Mouse (Mus musculus) urinary bladder, postnatal 25 days (tissue): ENCODE data around the gene Hspa2.
A peak's percentile ranks its signal among the peaks of the same experiment; 100 is the strongest.

Source experiments
- DNase-seq: peaks from one replicate; pipeline ENCODE4 v3.0.0; 2022; ENCODE audit warnings: low spot score

Gene Hspa2

GRCm38 (mm10) chr12:76377726-76378125 lies 26.2 kb upstream of the Hspa2 start:
- no peak for DNase-seq

GRCm38 (mm10) chr12:76378556-76378955 lies 25.4 kb upstream of the Hspa2 start:
- DNase-seq, result no peak

- DNase-seq, result no peak
Measured at GRCm38 (mm10) chr12:76380151-76380550, 23.8 kb upstream of the Hspa2 start.

DNA sequence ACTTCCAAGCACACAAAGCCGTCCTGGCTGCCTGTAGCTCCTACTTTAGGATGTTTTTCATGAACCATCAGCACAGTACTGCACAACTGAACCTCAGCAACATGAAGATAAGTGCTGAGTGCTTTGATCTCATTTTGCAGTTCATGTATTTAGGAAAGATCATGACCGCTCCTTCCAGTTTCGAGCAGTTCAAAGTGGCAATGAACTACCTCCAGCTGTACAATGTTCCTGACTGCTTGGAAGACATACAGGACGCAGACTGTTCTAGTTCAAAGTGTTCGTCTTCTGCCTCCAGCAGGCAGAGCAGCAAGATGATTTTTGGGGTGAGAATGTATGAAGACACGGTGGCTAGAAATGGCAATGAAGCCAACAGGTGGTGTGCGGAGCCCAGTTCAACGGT lies 18.6 kb upstream of the Hspa2 start:
- DNase-seq, result no peak

DNA sequence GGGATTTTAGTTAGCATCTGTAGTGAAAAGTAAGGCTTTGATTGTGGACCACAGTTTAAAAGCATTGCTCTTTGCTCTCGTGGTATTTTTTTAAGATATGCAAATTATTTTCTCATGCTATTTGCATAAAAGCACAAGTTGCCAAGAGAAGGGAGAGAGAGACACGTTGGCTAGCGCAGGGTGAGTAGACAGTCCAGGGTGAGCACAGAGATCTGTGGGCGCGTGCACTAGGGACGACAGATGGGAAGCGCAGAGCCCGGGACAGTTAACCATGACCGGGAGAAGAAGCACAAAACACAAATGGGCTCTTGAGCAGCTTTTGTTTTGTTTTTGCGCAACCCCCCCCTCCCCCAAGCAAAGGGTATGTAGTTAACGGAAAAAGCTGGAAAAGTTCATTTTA lies 15.2 kb upstream of the Hspa2 start:
- no peak for DNase-seq

GRCm38 (mm10) chr12:76391595-76392271 lies 12.2 kb upstream of the Hspa2 start:
- DNase-seq, result no peak

DNA sequence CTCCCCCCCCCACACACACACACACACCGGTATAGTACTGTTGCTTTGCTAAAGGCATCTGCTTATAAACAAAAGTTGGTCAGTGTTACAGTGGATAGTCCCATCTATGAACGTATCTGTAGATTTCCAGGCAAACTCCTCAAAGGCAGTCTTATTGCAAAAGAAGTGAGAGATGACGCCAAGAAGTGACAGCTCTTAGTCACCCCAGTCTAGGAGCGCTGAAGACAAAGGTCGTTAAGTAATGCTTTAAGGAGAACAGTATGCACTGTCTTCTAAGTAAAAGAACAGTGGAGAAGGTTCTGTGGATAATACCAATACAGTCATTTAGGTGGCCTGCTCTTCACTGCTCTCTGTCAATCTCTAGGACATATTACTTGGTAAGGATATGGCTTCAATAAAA lies 11.0 kb upstream of the Hspa2 start:
- no peak for DNase-seq

DNA sequence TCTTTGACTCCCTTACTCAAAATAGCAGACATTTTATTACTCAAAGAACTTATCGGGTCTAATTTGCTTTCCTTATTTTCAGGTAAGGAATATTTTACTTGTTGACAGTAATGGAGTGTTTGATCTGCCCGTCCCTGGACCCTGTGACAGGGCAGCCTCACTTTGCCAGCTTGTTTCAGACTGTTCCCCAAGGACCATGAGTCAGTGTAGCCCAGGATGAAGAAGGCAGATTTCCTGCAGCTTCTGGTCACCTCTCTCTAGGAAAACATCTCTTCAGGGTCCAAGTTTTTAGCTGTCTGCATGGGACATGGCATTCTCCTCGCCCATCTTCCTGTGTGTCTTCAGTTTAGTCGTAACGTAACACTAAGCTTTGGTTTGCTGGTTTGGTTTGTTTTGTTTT lies 6.7 kb upstream of the Hspa2 start:
- no peak for DNase-seq

- DNase-seq, result no peak
Measured at GRCm38 (mm10) chr12:76401674-76402073, 2.3 kb upstream of the Hspa2 start.

DNA sequence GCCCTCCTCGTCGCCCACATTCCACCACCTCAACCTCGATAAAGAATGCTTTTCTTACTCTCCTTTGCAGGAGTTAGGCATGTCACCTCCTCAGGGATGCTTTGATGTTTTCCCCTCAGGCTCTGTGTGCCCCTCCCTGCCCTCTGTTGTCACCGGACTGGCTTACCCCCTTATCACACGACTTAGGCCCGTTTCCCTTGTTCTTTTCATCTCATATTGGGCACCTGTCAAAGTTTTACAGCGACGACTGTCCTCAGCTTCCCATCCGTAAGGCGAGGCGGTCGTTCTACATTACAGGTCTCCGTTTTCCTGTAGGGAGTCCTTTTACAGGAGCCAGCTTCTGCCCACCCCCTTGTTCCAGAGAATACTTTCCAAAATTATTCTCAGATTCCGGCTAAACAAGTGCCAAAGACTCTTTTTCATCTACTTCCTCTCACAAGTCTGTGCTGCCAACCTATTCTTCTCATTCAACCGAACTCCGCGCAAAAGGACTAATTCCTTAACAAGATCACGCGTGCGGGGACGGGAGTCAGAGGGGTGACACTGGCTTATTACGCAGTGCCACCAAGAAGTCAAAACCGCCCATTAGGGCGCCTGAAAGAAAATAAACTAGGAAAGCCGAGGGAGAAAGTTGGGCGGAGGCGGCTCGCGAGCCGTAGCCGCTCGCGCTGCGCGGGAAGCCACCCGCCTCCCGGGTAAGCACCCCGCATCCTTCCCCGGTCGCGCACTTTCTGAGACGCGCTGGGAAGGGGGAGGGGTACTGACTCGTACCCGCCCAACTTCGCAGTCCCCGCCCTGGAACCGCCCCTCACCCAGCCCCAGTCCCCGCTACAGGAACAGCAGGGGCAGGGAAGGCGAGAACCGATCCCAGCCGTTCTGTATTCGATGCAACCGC lies 738 bp upstream of the Hspa2 start:
- DNase-seq, result no peak

GRCm38 (mm10) chr12:76404836-76405182 lies 833 bp downstream of the Hspa2 start:
- DNase-seq, result no peak

DNA sequence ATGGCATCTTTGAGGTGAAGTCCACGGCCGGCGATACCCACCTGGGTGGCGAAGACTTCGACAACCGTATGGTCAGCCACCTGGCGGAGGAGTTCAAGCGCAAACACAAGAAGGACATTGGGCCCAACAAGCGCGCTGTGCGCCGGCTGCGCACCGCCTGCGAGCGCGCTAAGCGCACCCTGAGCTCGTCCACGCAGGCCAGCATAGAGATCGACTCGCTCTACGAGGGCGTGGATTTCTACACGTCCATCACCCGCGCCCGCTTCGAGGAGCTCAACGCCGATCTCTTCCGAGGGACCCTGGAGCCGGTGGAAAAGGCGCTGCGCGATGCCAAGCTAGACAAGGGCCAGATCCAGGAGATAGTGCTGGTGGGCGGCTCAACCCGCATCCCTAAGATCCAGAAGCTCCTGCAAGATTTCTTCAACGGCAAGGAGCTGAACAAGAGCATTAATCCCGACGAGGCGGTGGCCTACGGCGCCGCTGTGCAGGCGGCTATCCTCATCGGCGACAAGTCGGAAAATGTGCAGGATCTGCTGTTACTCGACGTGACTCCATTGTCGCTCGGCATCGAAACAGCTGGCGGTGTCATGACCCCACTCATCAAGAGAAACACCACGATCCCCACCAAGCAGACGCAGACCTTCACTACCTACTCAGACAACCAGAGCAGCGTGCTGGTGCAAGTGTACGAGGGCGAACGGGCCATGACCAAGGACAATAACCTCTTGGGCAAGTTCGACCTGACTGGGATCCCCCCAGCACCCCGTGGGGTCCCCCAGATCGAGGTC lies 1.4 kb downstream of the Hspa2 start:
- peak; percentile 26 for DNase-seq

DNA sequence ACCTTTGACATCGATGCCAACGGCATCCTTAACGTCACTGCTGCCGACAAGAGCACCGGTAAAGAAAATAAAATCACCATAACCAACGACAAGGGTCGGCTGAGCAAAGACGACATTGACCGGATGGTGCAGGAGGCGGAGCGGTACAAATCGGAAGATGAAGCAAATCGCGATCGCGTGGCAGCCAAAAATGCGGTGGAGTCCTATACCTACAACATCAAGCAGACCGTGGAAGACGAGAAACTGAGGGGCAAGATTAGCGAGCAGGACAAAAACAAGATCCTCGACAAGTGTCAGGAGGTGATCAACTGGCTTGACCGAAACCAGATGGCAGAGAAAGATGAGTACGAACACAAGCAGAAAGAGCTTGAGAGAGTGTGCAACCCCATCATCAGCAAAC lies 2.0 kb downstream of the Hspa2 start:
- no peak for DNase-seq

DNA sequence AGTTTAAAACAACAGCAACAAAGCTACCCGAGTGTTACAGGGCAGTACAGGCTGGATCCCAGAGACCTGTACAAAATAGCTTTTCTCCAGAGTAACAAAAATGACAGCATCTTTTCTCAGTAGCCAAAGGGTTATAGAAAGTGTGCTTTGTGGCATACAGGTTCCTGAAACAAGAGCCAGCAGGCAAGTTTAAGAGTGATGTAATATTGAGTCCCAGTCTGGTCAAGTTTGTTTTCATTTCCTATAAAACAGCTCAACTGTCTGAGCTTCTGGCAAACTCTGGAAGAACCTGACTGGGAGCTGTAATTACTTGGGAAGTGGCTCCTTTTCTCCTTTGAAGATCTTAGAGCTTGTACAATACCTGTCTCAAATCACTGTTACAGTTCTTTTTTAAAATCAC lies 3.2 kb downstream of the Hspa2 start:
- no peak for DNase-seq

- no peak for DNase-seq
Measured at GRCm38 (mm10) chr12:76409166-76409565, 5.2 kb downstream of the Hspa2 start.

DNA sequence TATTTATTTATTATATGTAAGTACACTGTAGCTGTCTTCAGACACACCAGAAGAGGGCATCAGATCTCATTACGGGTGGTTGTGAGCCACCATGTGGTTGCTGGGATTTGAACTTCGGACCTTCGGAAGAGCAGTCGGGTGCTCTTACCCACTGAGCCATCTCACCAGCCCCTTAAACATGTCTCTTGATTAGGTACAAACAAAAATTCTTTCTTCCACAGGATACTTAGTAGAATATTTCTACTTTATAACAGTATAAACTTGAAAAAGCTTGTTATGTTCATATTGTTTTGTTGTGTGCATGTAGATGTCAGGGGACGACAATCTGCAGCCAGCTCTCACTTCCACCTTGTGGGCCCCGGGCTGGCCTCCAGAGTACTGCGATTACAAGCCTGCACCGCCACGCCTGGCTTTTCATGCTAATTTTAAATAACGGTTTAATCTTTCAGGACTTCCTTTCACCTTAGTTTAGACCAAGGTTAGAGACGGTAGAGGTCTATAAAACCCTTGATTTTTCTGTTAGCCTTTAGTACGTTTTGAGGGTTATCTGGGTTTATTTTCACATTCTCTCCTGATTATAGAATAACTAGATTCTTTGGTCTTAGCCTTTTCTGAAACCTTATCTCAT lies 11.5 kb downstream of the Hspa2 start:
- no peak for DNase-seq

DNA sequence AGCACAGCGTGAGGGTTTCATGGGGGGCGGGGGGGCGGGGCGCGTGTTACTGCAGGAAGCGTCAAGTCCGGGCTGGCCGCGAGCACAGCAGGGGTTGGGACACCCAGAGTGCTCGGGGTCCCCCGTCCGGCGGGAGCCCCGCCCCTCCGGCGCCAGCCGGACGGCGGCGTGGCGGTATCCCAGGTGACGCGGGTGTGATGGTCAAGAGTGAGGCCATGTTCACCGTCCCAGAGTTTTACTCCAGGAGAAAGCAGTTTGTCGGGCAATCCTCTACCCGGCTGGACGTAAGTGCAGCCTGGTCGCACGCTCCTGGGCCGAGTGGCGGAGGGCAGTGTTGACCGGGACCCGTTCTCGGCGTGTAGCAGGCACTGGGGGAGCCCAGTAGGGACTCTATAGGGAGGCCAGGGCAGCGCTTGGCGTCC lies 13.5 kb downstream of the Hspa2 start, which contains the start of gene Ppp1r36:
Ppp1r36 (plus strand) TSS at position 106 of the 422 bp plus-strand sequence.
- DNase-seq, result peak; percentile 28

- DNase-seq, result no peak
Measured at GRCm38 (mm10) chr12:76418346-76418745, 14.4 kb downstream of the Hspa2 start.

- no peak for DNase-seq
Measured at GRCm38 (mm10) chr12:76425256-76425655, 21.3 kb downstream of the Hspa2 start.

DNA sequence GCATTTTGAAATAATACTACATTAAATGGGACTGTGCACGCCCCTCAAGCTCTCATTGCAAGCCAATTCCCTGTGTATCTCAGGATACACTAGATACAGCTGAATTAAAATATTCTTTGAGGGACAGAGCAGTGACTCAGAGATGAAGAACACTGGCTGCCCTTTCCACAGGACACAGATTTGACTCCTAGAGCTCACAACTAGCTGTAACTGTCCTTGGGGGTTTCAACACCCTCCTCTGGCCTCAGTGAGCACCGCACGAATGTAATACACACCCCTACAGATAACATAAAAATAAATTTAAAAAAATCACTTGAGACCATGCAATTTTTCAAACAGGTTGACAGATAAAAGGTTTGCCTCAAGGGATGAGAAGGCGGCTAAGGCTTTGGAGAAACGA lies 23.6 kb downstream of the Hspa2 start:
- DNase-seq, result no peak

DNA sequence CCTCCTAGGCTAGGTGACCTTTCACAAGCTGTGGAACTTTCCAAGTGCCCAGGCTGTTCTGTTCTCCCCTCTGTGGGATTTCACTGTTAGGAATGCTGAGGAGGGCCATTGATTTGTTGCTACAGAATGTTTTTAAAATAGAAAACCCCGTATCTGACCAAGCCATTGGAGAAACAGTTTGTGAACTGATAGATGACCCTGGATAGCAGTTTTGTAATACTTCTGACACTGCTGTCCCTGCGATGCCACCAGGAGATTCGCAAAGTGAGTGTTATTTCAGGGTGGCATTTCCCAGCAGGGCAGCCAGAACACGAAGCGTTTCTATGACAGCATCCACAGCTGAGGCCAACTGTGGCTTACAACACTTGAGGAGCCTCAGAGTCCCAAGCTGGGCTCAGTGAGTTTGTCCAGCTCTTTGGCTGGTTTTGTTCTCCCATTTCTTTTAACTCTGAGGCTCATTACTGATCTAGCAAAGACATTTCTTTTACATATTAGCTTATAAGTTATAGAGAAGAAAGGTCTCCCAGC lies 27.0 kb downstream of the Hspa2 start:
- DNase-seq, result no peak

- no peak for DNase-seq
Measured at GRCm38 (mm10) chr12:76431431-76431830, 27.5 kb downstream of the Hspa2 start.
